Mouse (Mus musculus) spleen, postnatal 36 days (tissue): ENCODE measurements at regions not wholly inside any gene's neighbourhood (a gene's known extent, or its start where the extent isn't known, plus 50 kb on each side); places are given as distances from the start of the nearest gene placed in this dataset.

ENCODE experiments used
- DNase-seq, 2 experiments: peaks; one replicate each; pipeline ENCODE4 v3.0.0; 2022; ENCODE audit warnings: low spot score in 2 of 2, mixed read lengths in 1 of 2

GRCm38 (mm10) chr10:83963779-83964643 is 241.3 kb downstream of the 1500009L16Rik start:
- no peak for DNase-seq

GRCm38 (mm10) chr10:83964838-83965237 is 242.2 kb downstream of the 1500009L16Rik start:
- DNase-seq: no peak

DNA sequence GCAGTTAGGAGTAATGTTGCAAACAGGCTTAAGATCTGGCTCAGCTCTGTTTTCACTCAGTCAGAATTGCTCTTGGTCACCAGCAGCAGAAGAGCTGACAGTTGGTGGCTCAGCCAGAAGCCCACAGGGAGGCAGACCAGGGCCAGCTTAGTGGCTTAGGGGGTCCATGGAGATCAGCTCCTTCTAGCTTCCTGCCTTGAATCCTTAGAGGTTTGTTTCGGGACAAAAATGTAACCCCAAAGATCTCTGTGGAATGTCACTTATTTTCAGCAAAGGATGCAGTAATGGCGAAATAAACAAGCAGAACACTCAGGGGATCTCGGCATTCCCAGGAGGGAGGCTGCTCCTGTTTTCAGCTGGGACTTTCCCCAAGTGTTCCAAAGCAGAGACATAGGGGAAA is 247.8 kb downstream of the 1500009L16Rik start:
- DNase-seq: no peak

DNA sequence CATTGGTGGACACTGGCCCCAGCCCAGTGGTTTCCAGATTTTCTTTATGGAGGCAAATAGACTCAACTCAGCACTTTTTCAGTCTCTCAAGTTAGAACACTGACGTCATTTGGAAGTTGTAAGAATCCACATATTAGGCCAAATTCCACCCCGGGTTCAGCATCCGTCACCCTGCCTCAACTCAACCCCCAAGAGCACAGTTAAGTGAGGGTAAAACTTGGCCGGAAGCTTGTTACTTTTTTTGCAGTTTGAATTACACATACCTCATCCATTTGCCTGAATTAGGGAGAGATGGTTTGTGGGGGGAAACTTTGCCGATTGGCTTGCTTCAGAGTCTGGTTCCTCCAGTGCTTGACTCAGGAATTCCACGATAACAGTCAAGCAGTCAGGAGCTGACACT is 251.9 kb downstream of the 1500009L16Rik start:
- no peak for DNase-seq

DNA sequence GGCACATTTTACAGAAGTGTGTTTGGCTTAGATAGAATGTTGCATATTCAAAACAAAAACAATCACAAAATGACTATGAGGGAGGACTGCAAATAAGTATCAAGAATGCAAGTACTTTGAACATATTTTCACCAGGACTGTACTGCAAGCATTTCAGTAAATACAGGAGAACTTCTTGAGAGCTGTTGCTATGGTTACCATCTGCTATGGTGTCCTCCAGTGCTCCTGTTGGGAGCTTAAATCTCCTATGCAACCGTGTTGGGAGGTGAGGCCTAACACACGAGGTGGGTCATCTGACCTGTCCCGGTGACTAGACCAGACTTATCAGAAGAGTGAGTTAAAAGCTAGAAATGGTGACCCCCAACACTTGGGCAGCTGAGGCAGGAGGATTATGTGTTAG is 253.9 kb downstream of the 1500009L16Rik start:
- DNase-seq: no peak

- no peak for DNase-seq
Observed at GRCm38 (mm10) chr10:83979930-83980329, 257.3 kb downstream of the 1500009L16Rik start.

- DNase-seq: no peak
Observed at GRCm38 (mm10) chr10:83984697-83985415, 262.2 kb downstream of the 1500009L16Rik start.

- no peak for DNase-seq
Observed at GRCm38 (mm10) chr10:83992577-83993305, 270.1 kb downstream of the 1500009L16Rik start.

DNA sequence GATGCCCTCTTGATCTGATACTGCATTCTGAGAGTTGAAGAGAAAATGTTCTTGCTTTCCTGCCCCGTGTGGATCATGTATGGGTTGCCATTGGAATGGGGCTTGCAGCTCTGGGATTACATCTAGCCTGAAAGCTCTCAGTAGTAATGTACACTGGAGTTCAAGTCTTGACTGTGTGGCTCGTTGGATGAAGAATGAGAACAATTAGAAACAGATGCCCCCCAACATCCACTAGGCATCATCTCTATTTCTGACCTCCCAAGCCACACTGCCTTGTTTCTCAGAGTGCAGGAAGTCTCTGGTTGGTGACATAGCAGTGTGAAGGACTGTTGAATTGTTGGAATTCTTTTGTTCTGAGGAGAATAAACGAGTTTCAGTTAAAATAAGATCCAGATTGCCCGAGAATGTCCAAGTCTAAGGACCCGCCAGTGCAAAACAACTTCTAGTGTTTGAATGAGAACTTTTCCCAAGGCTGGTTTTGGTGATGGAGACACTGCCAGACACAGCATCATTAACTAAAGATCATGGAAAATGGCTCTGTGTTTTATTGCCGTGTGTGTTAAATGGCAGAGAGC is 272.4 kb downstream of the 1500009L16Rik start:
- no peak for DNase-seq

DNA sequence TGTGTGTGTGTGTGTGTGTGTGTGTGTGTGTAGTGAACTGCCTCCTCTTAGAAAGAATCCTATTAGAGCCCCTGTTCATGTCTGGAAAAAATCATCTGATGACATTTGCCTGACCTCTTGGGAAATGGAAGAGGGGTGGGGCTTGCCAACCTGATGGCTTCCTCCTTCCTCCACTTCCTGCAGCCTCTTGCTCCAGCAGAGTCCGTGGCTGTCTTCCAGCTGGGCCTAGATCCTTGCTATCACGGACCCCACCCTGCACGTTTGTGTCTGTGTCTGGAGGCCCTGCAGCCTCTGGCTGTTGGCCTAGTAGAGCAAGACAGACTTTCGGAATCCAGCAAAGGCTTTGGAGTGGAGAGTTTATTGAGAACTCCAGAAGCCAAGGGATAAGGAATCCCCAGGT is 273.2 kb downstream of the 1500009L16Rik start:
- peak in 1 of 2 experiments; percentile 4 for DNase-seq

DNA sequence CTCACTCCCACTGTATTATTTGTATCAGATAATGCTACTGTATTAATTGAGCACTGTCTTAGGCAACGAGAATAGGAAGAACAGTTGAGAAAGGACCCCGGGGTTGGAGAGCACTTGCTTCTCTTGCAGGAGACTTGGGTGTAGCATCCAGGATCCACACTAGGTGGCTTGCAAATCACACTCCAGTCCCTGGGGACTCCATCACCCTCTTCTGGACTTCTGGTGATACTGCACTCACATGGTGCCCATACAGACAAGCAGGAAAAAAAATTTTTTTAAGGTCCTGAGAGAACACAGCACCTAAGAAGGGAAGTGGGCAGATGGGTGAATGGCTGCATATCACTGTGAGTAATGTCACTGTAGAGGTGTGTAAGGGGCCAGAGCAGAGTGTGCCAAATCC is 273.8 kb downstream of the 1500009L16Rik start:
- no peak for DNase-seq

DNA sequence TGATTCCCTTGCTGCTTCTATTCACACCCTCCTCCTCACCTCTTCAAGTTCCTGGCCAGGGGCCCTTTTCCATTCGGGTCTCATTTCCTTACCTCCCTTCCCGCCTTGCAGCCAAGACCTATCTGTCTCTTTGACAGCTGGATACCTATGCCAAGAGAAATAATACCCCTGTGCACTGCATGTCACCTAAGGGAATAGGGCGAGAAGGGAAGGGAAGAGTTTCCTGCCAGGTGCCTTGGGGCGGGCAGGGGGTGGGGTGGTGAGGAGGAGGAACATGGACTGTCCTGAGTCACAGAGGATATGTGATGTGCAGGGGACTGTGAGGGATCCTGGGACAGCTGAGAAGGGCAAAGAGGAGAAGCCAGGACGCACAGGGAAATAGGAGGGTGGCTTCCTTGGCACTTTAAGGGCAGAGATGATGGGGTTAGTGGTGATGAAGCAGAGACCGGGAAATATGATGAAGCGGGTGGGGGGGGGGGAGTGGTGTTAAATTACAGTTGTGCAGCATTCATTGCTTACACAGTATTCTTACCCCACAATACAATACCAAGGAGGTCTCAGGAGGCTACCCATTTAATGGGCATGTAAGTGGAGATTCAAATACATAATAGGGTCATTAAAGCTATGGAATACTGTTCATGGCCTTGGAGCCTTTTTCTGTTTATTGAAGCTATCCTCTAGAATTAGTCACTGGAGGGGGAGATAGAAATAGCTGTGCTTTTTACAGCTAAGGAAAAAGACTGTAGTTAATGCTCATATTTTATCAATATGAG is 278.0 kb downstream of the 1500009L16Rik start:
- DNase-seq: no peak

- no peak for DNase-seq
Observed at GRCm38 (mm10) chr10:84002744-84003143, 280.1 kb downstream of the 1500009L16Rik start.

DNA sequence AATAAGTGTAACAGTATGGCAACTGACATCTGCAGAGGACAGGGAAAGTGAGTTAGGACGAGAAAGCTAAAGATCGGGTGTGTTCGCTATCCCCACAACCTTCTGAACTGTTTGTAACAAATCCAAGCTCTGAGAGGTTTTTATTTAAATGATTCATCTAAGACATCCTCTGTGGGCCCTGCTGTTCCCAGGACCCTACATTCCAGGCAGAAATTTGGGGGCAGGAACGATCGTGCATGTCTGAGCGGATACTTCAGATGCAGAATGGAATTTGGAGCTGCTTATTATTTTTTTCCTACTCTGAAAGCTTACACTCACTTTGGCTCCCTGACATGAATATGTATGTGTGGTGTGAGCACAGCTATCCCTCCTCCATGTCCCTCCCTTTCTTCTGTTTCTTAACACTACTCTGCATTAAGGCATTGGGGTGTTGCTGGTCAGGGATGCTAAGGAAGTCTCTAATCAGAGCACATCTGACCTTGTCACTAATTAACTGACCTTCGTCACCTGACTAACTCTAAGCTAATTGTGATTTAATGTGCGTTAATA is 281.0 kb downstream of the 1500009L16Rik start:
- DNase-seq: no peak

GRCm38 (mm10) chr10:84008923-84009322 is 286.3 kb downstream of the 1500009L16Rik start:
- DNase-seq: no peak

DNA sequence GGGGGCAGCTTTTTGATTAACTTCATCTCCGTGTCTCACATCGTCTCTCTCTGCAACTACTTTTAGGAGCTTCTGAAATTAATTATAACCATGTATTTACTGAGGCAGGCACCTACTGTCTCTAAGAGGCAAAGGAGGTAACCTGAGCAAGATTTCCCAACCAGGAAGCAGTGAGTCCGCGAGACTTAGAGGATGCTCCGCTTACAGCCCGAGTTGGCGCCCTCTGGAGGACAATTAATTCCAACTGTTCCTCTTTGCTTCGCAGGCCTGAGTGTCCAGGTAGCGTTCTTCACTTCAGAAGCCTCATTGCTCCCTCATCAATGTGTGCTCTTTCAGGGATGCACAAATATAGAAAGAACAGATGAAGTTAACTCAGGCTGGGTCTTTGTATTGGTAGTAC is 296.7 kb downstream of the 1500009L16Rik start:
- DNase-seq: peak; percentile 45 to 49

GRCm38 (mm10) chr10:84020023-84020620 is 297.5 kb downstream of the 1500009L16Rik start:
- DNase-seq: peak in 1 of 2 experiments; percentile 14

DNA sequence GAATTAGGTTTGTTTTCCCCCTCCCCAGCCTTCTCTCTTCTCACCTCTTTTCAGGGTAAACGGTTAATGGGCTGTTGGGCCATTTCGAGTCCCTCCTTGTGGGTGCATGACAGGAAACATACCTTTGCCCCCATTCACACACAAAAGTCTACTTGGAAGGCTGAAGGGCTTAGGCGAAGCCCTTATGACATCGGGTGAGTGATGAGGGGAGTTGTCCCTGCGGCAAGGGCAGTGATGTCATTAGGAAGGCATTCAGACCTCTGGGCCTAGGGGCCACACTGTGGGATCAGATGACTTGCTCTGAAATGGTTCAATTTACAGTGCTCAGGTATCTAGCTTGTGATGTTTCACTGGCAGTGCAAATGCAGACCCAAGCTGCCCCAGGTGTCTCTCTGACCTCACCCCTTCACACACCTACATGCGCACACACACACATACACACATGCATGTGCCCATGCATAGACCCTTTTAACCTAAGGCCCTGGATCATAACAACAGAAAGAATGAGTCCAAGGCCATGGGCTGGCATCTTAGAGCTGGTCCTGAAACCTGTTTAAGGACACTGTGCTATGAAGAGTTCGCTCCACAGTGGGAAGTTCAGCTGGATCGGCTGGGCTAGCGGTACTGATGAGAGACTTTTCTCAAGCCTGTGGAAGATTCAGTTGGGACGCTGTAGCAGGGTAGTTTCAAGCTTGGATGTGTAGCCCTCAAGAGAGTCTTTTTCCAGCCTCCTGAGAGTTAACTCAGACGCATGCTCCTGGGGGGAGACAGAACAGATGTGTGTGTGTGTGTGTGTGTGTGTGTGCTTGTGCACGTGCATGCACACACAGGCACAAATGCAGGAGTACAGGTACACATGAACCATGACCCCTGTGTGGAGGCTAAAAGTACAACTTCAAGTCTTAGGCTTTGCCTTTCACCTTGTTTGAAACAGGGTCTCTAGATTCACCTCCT is 298.8 kb downstream of the 1500009L16Rik start:
- no peak for DNase-seq

- DNase-seq: no peak
Observed at GRCm38 (mm10) chr10:84024294-84024693, 301.6 kb downstream of the 1500009L16Rik start.
